Mouse (Mus musculus): ENCODE results near the gene Gtf3c5. TPM values are rescaled to one million over a fixed set of nuclear protein-coding genes. Genes with fewer than 3 reads are reported as not detected.
A peak's percentile ranks its signal among the peaks of the same experiment; 100 is the strongest.

The Gtf3c5 gene
- total and polyA plus RNA-seq, 3 experiments = 22.5 to 50.2 TPM; not detected in 1

DNA sequence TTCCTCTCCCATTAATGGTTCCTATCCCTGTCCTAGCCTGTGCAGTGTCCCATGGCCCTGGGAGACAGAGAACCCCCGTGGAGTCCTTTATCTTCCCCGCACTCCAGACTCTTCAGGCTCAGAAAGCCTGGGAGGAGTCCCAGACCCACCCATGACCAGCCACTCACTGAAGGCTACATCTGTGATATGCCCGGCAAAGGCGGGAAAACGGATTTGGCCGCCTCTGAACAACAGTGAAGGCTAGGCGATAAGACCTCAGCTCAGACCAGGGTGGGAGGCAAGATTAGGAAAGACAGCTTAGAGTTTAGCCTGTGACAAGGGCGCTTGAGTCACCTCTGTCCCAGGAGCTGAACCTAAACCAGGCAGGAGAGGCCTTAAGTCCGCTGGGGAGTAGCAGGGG lies 33.3 kb upstream of the Gtf3c5 start (continued):
- TF ChIP-seq UBTF (IDR thresholded peaks at IDR 0.05; ENCODE audit: borderline replicate concordance, insufficient read depth, low read depth, low read length) (no peak), CHD1 (IDR thresholded peaks at IDR 0.05; ENCODE audit: low read depth, low read length) (no peak)

GRCm38 (mm10) chr2:28616358-28616757 lies 32.8 kb upstream of the Gtf3c5 start:
- H3K4me1 ChIP-seq (ENCODE audit: control insufficient read depth in 1 of 2, insufficient read depth in 2 of 2, low read length in 2 of 2) = peaks cover 2 to 46% of the 10 kb centered on the region in 2 experiments; a peak in 3 of 4 replicates
- H3K4me3 ChIP-seq (ENCODE audit: control insufficient read depth in 1 of 2, insufficient read depth in 1 of 2, low read depth in 2 of 2, low read length in 2 of 2) = peak overlapping the region in 1 of 2 experiments; percentile 36; a peak in 3 of 4 replicates
- H3K27me3 ChIP-seq (ENCODE audit: control insufficient read depth in 1 of 2, insufficient read depth in 2 of 2, low read length in 2 of 2) = no peaks in the 10 kb centered on the region
- no peaks in the 10 kb centered on the region for H3K9me3 ChIP-seq (replicated peaks; ENCODE audit: insufficient read depth, low read length)
- H3K79me2 ChIP-seq (ENCODE audit: control insufficient read depth, insufficient read depth, low read length, poor library complexity) = peaks cover 50% of the 10 kb centered on the region
- peak; percentile 78 for DNase-seq (ENCODE audit: low read depth, low spot score)
- peak overlapping the region; percentile 95 for H3K9ac ChIP-seq (ENCODE audit: control insufficient read depth, low read depth, low read length, poor library complexity, severe bottlenecking)
- H3K36me3 ChIP-seq (ENCODE audit: control insufficient read depth in 1 of 2, insufficient read depth in 2 of 2, low read length in 2 of 2) = peaks cover 21 to 51% of the 10 kb centered on the region in 2 experiments
- TF ChIP-seq CTCF (IDR thresholded peaks at IDR 0.05 in 2 of 3, conservative IDR thresholded peaks at IDR 0.05 in 1 of 3; ENCODE audit: control insufficient read depth in 1 of 3, insufficient read depth in 1 of 3, low read depth in 2 of 3, low read length in 3 of 3, poor library complexity in 1 of 3, severe bottlenecking in 1 of 3) (peak; percentile 50 to 61 (median 60)), MXI1 (IDR thresholded peaks at IDR 0.05; ENCODE audit: low read depth, low read length) (no peak)
- peak overlapping the region; percentile 97 for H3K27ac ChIP-seq (ENCODE audit: control insufficient read depth, low read depth, low read length)

DNA sequence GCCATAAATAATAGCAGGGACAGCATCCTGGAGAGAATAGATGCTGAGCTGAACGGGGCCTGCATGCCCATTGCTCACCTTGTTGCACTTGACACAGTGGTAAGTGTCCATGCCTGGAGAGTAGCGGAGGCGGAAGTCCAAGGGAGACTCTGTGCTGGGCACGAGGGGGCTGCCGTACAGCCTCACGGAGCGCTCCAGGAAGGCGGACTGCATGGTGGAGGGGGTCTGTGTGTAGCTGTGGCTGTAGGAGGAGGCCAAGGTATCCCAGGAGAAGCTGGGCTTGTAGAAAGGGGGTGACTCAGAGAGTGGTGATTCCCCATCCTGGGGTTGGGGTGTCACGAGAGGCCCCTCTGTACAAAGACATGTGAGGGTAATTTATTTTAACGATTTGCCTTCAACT lies 30.0 kb upstream of the Gtf3c5 start:
- H3K4me1 ChIP-seq (ENCODE audit: control insufficient read depth in 1 of 2, insufficient read depth in 2 of 2, low read length in 2 of 2) = peaks cover 2 to 41% of the 10 kb centered on the region in 2 experiments; a peak in 3 of 4 replicates
- H3K27ac ChIP-seq (ENCODE audit: control insufficient read depth, low read depth, low read length) = no peak overlapping the region
- no peak overlapping the region for H3K9ac ChIP-seq (ENCODE audit: control insufficient read depth, low read depth, low read length, poor library complexity, severe bottlenecking)
- no peak overlapping the region for H3K4me3 ChIP-seq (ENCODE audit: control insufficient read depth in 1 of 2, insufficient read depth in 1 of 2, low read depth in 2 of 2, low read length in 2 of 2)
- no peaks in the 10 kb centered on the region for H3K27me3 ChIP-seq (ENCODE audit: control insufficient read depth in 1 of 2, insufficient read depth in 2 of 2, low read length in 2 of 2)
- peak; percentile 12 for DNase-seq (ENCODE audit: low read depth, low spot score)
- no peak for TF ChIP-seq ZC3H11A (IDR thresholded peaks at IDR 0.05; ENCODE audit: low read depth, low read length)
- TF ChIP-seq SIN3A (IDR thresholded peaks at IDR 0.05; ENCODE audit: low read length) = no peak
- no peak for TF ChIP-seq USF2 (IDR thresholded peaks at IDR 0.05; ENCODE audit: borderline replicate concordance in 1 of 2, insufficient read depth in 1 of 2, low read depth in 1 of 2, low read length in 2 of 2)
- no peak for TF ChIP-seq MXI1 (IDR thresholded peaks at IDR 0.05; ENCODE audit: low read depth, low read length)
- no peak for TF ChIP-seq TAL1 (IDR thresholded peaks at IDR 0.05; ENCODE audit: low read length)
- no peak for TF ChIP-seq CHD1 (IDR thresholded peaks at IDR 0.05; ENCODE audit: low read depth, low read length)
- TF ChIP-seq ELF1 (IDR thresholded peaks at IDR 0.05; ENCODE audit: low read depth, low read length) = no peak
- TF ChIP-seq EP300 (IDR thresholded peaks at IDR 0.05; ENCODE audit: low read depth in 1 of 2, low read length in 2 of 2) = no peak
- no peak for TF ChIP-seq RCOR1 (IDR thresholded peaks at IDR 0.05; ENCODE audit: low read depth, low read length)
- no peak for TF ChIP-seq MYC (IDR thresholded peaks at IDR 0.05; ENCODE audit: low read depth, low read length)
- TF ChIP-seq ETS1 (IDR thresholded peaks at IDR 0.05; ENCODE audit: low read depth, low read length) = no peak
- no peak for TF ChIP-seq MEF2A (IDR thresholded peaks at IDR 0.05; ENCODE audit: extremely low read depth, insufficient replicate concordance, low read depth, low read length, poor library complexity, severe bottlenecking)
- no peak for TF ChIP-seq NELFE (IDR thresholded peaks at IDR 0.05; ENCODE audit: low read depth, low read length)
- no peak for TF ChIP-seq NRF1 (IDR thresholded peaks at IDR 0.05; ENCODE audit: insufficient read depth, low read depth, low read length, poor library complexity, severe bottlenecking)
- TF ChIP-seq CTCF (IDR thresholded peaks at IDR 0.05 in 2 of 3, conservative IDR thresholded peaks at IDR 0.05 in 1 of 3; ENCODE audit: control insufficient read depth in 1 of 3, insufficient read depth in 1 of 3, low read depth in 2 of 3, low read length in 3 of 3, poor library complexity in 1 of 3, severe bottlenecking in 1 of 3) = no peak
- no peak for TF ChIP-seq BHLHE40 (IDR thresholded peaks at IDR 0.05; ENCODE audit: borderline replicate concordance, low read depth, low read length)
- no peaks in the 10 kb centered on the region for H3K9me3 ChIP-seq (replicated peaks; ENCODE audit: insufficient read depth, low read length)
- peaks cover 24 to 48% of the 10 kb centered on the region in 2 experiments for H3K36me3 ChIP-seq (ENCODE audit: control insufficient read depth in 1 of 2, insufficient read depth in 2 of 2, low read length in 2 of 2)
- H3K79me2 ChIP-seq (ENCODE audit: control insufficient read depth, insufficient read depth, low read length, poor library complexity) = peaks cover 22% of the 10 kb centered on the region

Measured in MEL (cell line).